Mouse (Mus musculus): ENCODE results near the gene Msantd1. TPM values are rescaled to one million over a fixed set of nuclear protein-coding genes. Genes with fewer than 3 reads are reported as not detected.

The Msantd1 gene
- total RNA-seq, 1 experiment: 1.1 TPM

GRCm38 (mm10) chr5:34917234-34917655, 9.4 kb downstream of the Msantd1 start:
- in situ Hi-C loops (cut with MboI; ENCODE audit: low sequenced_read_pairs in 2 of 2, unreplicated experiment in 2 of 2): loop anchor here in 1 of 2 experiments (10.0 kb wide), 1 partner anchor 128 kb away; the partner anchor contains the start of gene Hgfac
- Histone ChIP-seq H3K27ac (ENCODE audit: insufficient read depth, low read depth, low read length, poor library complexity, severe bottlenecking) (no peak overlapping the region), H3K4me1 (ENCODE audit: control insufficient read depth in 2 of 2, insufficient read depth in 2 of 2, low read length in 2 of 2, poor library complexity in 1 of 2) (peaks cover 0 to 1% of the 10 kb centered on the region in 2 experiments; a peak in 1 of 4 replicates), H3K36me3 (ENCODE audit: control insufficient read depth, insufficient read depth, low read length, poor library complexity, severe bottlenecking) (no peaks in the 10 kb centered on the region), H3K4me3 (ENCODE audit: insufficient read depth in 1 of 2, low read depth in 1 of 2, low read length in 2 of 2, poor library complexity in 1 of 2, severe bottlenecking in 1 of 2) (no peak overlapping the region), H3K9me3 (ENCODE audit: control insufficient read depth, insufficient read depth, low read depth, low read length) (no peaks in the 10 kb centered on the region), H3K9ac (ENCODE audit: insufficient read depth, low read depth, low read length, poor library complexity, severe bottlenecking) (no peak overlapping the region)
- TF ChIP-seq HCFC1 (IDR thresholded peaks at IDR 0.05; ENCODE audit: borderline replicate concordance, insufficient read depth, low read length): no peak
- TF ChIP-seq MAFK (IDR thresholded peaks at IDR 0.05; ENCODE audit: insufficient read depth, low read depth, low read length): no peak
- no peak for TF ChIP-seq ZC3H11A (IDR thresholded peaks at IDR 0.05; ENCODE audit: borderline replicate concordance, low read depth, low read length)
- TF ChIP-seq CHD2 (IDR thresholded peaks at IDR 0.05; ENCODE audit: low read depth, low read length): no peak
- TF ChIP-seq ZNF384 (IDR thresholded peaks at IDR 0.05; ENCODE audit: low read depth, low read length): no peak
- DNase-seq (ENCODE audit: low read depth, low spot score): no peak

DNA sequence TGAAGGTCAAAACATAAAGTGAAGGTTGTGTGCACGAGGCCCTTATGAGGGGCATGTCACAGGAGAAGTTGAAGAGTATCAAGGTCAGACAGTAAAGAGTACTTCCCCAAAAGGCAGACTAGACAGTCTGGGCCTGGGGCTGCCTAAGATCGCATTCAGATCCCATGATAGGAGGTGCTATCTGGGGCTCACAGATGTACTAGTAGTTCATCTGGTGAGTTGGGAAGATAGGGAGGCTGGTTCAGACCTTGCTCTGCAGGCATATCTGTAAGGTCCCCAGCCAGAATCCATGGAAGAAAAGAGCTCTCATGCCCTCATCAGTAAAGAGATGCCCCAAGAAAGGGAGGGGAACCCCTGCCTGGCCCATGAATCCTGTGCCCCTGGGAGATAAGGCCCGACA, 11.0 kb downstream of the Msantd1 start:
- in situ Hi-C loops (cut with MboI; ENCODE audit: low sequenced_read_pairs in 2 of 2, unreplicated experiment in 2 of 2): loop anchor here in 1 of 2 experiments (10.0 kb wide), 1 partner anchor 126 kb away; the partner anchor contains the start of gene Hgfac
- no peak for DNase-seq (ENCODE audit: low read depth, low spot score)
- Histone ChIP-seq H3K4me3 (ENCODE audit: insufficient read depth in 1 of 2, low read depth in 1 of 2, low read length in 2 of 2, poor library complexity in 1 of 2, severe bottlenecking in 1 of 2) (no peak overlapping the region), H3K4me1 (ENCODE audit: control insufficient read depth in 2 of 2, insufficient read depth in 2 of 2, low read length in 2 of 2, poor library complexity in 1 of 2) (peaks cover 0 to 1% of the 10 kb centered on the region in 2 experiments; a peak in 1 of 4 replicates), H3K9me3 (ENCODE audit: control insufficient read depth, insufficient read depth, low read depth, low read length) (no peaks in the 10 kb centered on the region), H3K27ac (ENCODE audit: insufficient read depth, low read depth, low read length, poor library complexity, severe bottlenecking) (no peak overlapping the region), H3K36me3 (ENCODE audit: control insufficient read depth, insufficient read depth, low read length, poor library complexity, severe bottlenecking) (no peaks in the 10 kb centered on the region), H3K9ac (ENCODE audit: insufficient read depth, low read depth, low read length, poor library complexity, severe bottlenecking) (no peak overlapping the region)
- TF ChIP-seq CHD2 (IDR thresholded peaks at IDR 0.05; ENCODE audit: low read depth, low read length): no peak
- TF ChIP-seq HCFC1 (IDR thresholded peaks at IDR 0.05; ENCODE audit: borderline replicate concordance, insufficient read depth, low read length): no peak
- TF ChIP-seq MAFK (IDR thresholded peaks at IDR 0.05; ENCODE audit: insufficient read depth, low read depth, low read length): no peak
- TF ChIP-seq ZC3H11A (IDR thresholded peaks at IDR 0.05; ENCODE audit: borderline replicate concordance, low read depth, low read length): no peak
- no peak for TF ChIP-seq ZNF384 (IDR thresholded peaks at IDR 0.05; ENCODE audit: low read depth, low read length)

DNA sequence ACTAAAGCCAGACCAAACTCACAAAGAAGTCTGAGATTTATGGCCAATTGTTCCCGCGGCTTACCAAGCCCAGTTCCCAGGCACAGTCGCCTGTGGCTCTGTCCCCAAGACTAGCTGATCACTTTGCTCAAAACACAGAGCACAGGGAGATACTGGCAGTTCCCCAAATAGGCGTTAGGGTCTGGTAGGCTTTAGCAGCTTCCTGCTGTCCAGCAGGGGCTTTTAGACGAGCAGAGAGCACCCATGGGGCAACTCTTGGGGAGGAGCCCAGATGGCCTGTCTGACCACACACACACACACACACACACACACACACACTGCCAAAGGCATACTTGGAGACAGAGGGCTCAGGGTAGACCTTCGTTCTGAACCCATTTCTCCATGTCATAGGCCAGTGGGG, 14.7 kb downstream of the Msantd1 start:
- TF ChIP-seq MAFK (IDR thresholded peaks at IDR 0.05; ENCODE audit: insufficient read depth, low read depth, low read length): no peak
- TF ChIP-seq ZC3H11A (IDR thresholded peaks at IDR 0.05; ENCODE audit: borderline replicate concordance, low read depth, low read length): no peak
- no peak for TF ChIP-seq HCFC1 (IDR thresholded peaks at IDR 0.05; ENCODE audit: borderline replicate concordance, insufficient read depth, low read length)
- TF ChIP-seq CHD2 (IDR thresholded peaks at IDR 0.05; ENCODE audit: low read depth, low read length): no peak
- TF ChIP-seq ZNF384 (IDR thresholded peaks at IDR 0.05; ENCODE audit: low read depth, low read length): no peak
- Histone ChIP-seq H3K9me3 (ENCODE audit: control insufficient read depth, insufficient read depth, low read depth, low read length) (no peaks in the 10 kb centered on the region), H3K4me1 (ENCODE audit: control insufficient read depth in 2 of 2, insufficient read depth in 2 of 2, low read length in 2 of 2, poor library complexity in 1 of 2) (no peaks in the 10 kb centered on the region), H3K27ac (ENCODE audit: insufficient read depth, low read depth, low read length, poor library complexity, severe bottlenecking) (no peak overlapping the region), H3K36me3 (ENCODE audit: control insufficient read depth, insufficient read depth, low read length, poor library complexity, severe bottlenecking) (no peaks in the 10 kb centered on the region), H3K4me3 (ENCODE audit: insufficient read depth in 1 of 2, low read depth in 1 of 2, low read length in 2 of 2, poor library complexity in 1 of 2, severe bottlenecking in 1 of 2) (no peak overlapping the region), H3K9ac (ENCODE audit: insufficient read depth, low read depth, low read length, poor library complexity, severe bottlenecking) (no peak overlapping the region)
- DNase-seq (ENCODE audit: low read depth, low spot score): no peak
- in situ Hi-C loops (cut with MboI; ENCODE audit: low sequenced_read_pairs in 2 of 2, unreplicated experiment in 2 of 2): no loop called here

DNA sequence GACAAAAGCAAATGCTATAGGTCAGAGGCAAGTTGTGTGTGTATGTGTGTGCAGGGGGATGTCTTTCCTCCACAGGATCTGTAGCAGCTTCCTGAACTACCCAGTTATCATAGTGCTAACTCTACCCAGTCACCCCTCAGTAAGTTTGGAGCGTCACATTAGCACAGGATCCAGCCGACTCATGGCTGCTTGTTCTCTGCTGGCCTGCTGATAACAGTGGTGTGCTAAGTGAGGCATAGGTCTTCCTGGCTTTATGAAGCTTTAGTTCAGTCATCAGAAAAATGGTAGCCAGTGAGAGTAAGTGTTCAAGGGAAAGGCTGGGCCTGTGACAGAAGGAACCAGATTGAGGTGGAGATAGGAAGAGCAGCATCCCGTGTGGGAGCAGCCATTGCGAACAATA, 16.1 kb downstream of the Msantd1 start:
- Histone ChIP-seq H3K4me3 (ENCODE audit: insufficient read depth in 1 of 2, low read depth in 1 of 2, low read length in 2 of 2, poor library complexity in 1 of 2, severe bottlenecking in 1 of 2) (no peak overlapping the region), H3K9me3 (ENCODE audit: control insufficient read depth, insufficient read depth, low read depth, low read length) (no peaks in the 10 kb centered on the region), H3K4me1 (ENCODE audit: control insufficient read depth in 2 of 2, insufficient read depth in 2 of 2, low read length in 2 of 2, poor library complexity in 1 of 2) (no peaks in the 10 kb centered on the region), H3K36me3 (ENCODE audit: control insufficient read depth, insufficient read depth, low read length, poor library complexity, severe bottlenecking) (no peaks in the 10 kb centered on the region), H3K27ac (ENCODE audit: insufficient read depth, low read depth, low read length, poor library complexity, severe bottlenecking) (no peak overlapping the region), H3K9ac (ENCODE audit: insufficient read depth, low read depth, low read length, poor library complexity, severe bottlenecking) (no peak overlapping the region)
- in situ Hi-C loops (cut with MboI; ENCODE audit: low sequenced_read_pairs in 2 of 2, unreplicated experiment in 2 of 2): no loop called here
- DNase-seq (ENCODE audit: low read depth, low spot score): no peak
- no peak for TF ChIP-seq HCFC1 (IDR thresholded peaks at IDR 0.05; ENCODE audit: borderline replicate concordance, insufficient read depth, low read length)

- in situ Hi-C loops (cut with MboI; ENCODE audit: low sequenced_read_pairs in 2 of 2, unreplicated experiment in 2 of 2): no loop called here
Observed at GRCm38 (mm10) chr5:34924519-34924918, 16.7 kb downstream of the Msantd1 start.

More at GRCm38 (mm10) chr5:34924519-34924918, 16.7 kb downstream of the Msantd1 start:
- Histone ChIP-seq H3K36me3 (ENCODE audit: control insufficient read depth, insufficient read depth, low read length, poor library complexity, severe bottlenecking) (no peaks in the 10 kb centered on the region), H3K4me1 (ENCODE audit: control insufficient read depth in 2 of 2, insufficient read depth in 2 of 2, low read length in 2 of 2, poor library complexity in 1 of 2) (no peaks in the 10 kb centered on the region), H3K27ac (ENCODE audit: insufficient read depth, low read depth, low read length, poor library complexity, severe bottlenecking) (no peak overlapping the region), H3K4me3 (ENCODE audit: insufficient read depth in 1 of 2, low read depth in 1 of 2, low read length in 2 of 2, poor library complexity in 1 of 2, severe bottlenecking in 1 of 2) (no peak overlapping the region), H3K9me3 (ENCODE audit: control insufficient read depth, insufficient read depth, low read depth, low read length) (no peaks in the 10 kb centered on the region), H3K9ac (ENCODE audit: insufficient read depth, low read depth, low read length, poor library complexity, severe bottlenecking) (no peak overlapping the region)
- DNase-seq (ENCODE audit: low read depth, low spot score): no peak
- TF ChIP-seq MAFK (IDR thresholded peaks at IDR 0.05; ENCODE audit: insufficient read depth, low read depth, low read length) (no peak), ZNF384 (IDR thresholded peaks at IDR 0.05; ENCODE audit: low read depth, low read length) (no peak), CHD2 (IDR thresholded peaks at IDR 0.05; ENCODE audit: low read depth, low read length) (no peak), ZC3H11A (IDR thresholded peaks at IDR 0.05; ENCODE audit: borderline replicate concordance, low read depth, low read length) (no peak)
